Mouse (Mus musculus): ENCODE results near the gene Ear1.
"Not testable (repeated sequence)": the region's sequence is repeated elsewhere in the genome, so short reads cannot be mapped to it uniquely, and the experiment has no call there.

Gene Ear1

GRCm38 (mm10) chr14:43796905-43797470, 78.3 kb downstream of the Ear1 start:
- DNase-seq (ENCODE audit: low read depth, low spot score): not testable (repeated sequence)

- DNase-seq (ENCODE audit: low read depth, low spot score): no peak
Measured at GRCm38 (mm10) chr14:43796069-43796904, 79.0 kb downstream of the Ear1 start.

GRCm38 (mm10) chr14:43793811-43794210, 81.5 kb downstream of the Ear1 start:
- not testable (repeated sequence) for DNase-seq (ENCODE audit: low read depth, low spot score)

GRCm38 (mm10) chr14:43784645-43785044, 90.7 kb downstream of the Ear1 start, which contains the start of gene Gm8180:
TSS of gene Gm8180 (minus strand) at chr14:43784745.
- DNase-seq (ENCODE audit: low read depth, low spot score): not testable (repeated sequence)
